13 mouse cellular contexts compared by ENCODE assay signal in the genomic region with DNA sequence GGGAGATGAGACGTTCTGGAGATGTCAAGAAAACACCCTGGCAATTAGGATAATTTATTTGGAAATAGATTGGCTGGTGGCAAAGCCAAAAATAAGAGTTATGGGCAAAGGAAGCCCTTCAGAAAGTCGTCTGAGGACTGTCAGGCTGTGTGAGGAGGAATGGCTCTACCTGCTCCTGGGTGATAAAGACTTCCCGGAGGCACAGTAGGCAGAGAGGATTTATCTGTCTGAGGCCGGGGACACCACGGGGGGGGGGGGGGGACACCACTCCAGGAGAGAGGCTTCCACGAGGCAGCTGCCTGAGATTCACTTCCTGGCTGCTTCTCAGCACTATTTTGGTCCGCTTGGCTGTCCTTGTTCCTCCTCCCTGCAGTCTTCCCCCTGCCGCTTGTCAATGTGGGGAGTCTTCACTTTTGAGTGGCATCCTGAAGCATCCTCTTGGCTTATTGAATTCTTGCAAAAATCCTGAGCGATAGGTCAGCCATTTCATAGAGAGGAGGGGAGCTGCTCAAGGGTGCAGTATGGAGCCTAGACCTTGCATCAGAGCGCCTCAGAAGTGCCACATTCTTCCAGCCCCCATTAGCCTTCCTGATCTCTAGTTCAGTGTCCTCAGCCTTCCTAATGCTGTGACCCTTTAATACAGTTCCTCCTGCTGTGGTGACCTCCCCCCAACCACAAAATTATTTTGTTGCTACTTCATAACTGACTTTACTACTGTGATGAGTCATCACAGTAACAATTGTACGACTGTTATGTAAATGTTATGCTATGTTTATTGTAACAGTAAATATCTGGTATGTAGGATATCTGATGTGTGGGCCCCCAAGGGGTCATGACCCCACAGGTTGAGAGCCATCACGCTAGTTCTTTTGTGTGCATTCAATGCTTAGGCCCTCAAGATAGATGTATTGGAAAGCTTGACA. TPM values are rescaled to one million over a fixed set of nuclear protein-coding genes. Genes with fewer than 3 reads are reported as not detected.
DNase-seq lines count a peak whose midpoint lies in the region; ATAC-seq and TF ChIP-seq lines count a peak whose summit lies in the region.
"Had no signal": no experiment of that assay in that cellular context is flagged by ENCODE, and none has a peak within 500 bp of the region (broad histone marks: within the 10 kb centered on the region; RNA-seq: fewer than 3 reads in every experiment).

No protein-coding gene starts in this region.

- peak; percentile 61 for DNase-seq in gastrocnemius, adult 2 months
- DNase-seq in gastrocnemius, adult 8-10 months (ENCODE audit: low spot score in 2 of 2): no peak
- peak; percentile 76 for DNase-seq in A20 (ENCODE audit: low read depth, low spot score)
- no peak for DNase-seq in thymus, postnatal 4 days
- no peak for DNase-seq in adrenal gland, postnatal 10 days
- no peak for DNase-seq in left cerebral cortex, adult 9 months (ENCODE audit: low spot score in 2 of 2)
- DNase-seq: adrenal gland, postnatal 25 days; right cerebral cortex, postnatal 25 days; thymus, postnatal 25 days had no signal

- no peak overlapping the region for H3K27ac ChIP-seq in gastrocnemius, adult 2 months
- no peak overlapping the region for H3K27ac ChIP-seq in liver, embryonic 15.5 days (replicated peaks)
- H3K27ac ChIP-seq: limb, embryonic 13.5 days had no signal

- 0 out of 2 replicates have a peak overlapping the region, but pooled peaks have one; percentile 1 for H3K4me2 ChIP-seq in liver, embryonic 15.5 days
- H3K4me2 ChIP-seq: limb, embryonic 13.5 days had no signal

- H3K9me3 ChIP-seq in liver, embryonic 15.5 days (replicated peaks): no peaks in the 10 kb centered on the region
- H3K9me3 ChIP-seq: limb, embryonic 13.5 days had no signal

- peaks cover 37% of the 10 kb centered on the region for H3K4me1 ChIP-seq in liver, embryonic 15.5 days (replicated peaks)

- peak; percentile 72 for ATAC-seq in activated CD4-positive, CD25-positive, alpha-beta regulatory T cell, adult 4 months
- no peak for ATAC-seq in liver, embryonic 15.5 days (ENCODE audit: insufficient read depth)
- ATAC-seq: hindbrain, embryonic 16.5 days had no signal

- intact Hi-C loops in gastrocnemius, adult 2 months (cut with DNase I): no loop called here

- H3K9ac ChIP-seq in liver, embryonic 15.5 days: no peak overlapping the region
- H3K9ac ChIP-seq: limb, embryonic 13.5 days had no signal

- no peak overlapping the region for H3K4me3 ChIP-seq in gastrocnemius, adult 2 months
- H3K4me3 ChIP-seq in liver, embryonic 15.5 days (replicated peaks): no peak overlapping the region
- H3K4me3 ChIP-seq: limb, embryonic 13.5 days had no signal

- WGBS in liver, embryonic 15.5 days (ENCODE audit: insufficient replicate concordance): 15% methylated on average over 12 of the region's 12 CpGs

- H3K36me3 ChIP-seq in liver, embryonic 15.5 days (replicated peaks): no peaks in the 10 kb centered on the region
- H3K36me3 ChIP-seq: limb, embryonic 13.5 days had no signal

- H3K27me3 ChIP-seq in liver, embryonic 15.5 days: peaks cover 8% of the 10 kb centered on the region; the same call in 1 of the 2 replicates
- H3K27me3 ChIP-seq: limb, embryonic 13.5 days had no signal

- TF ChIP-seq CTCF in gastrocnemius, adult 2 months (IDR thresholded peaks at IDR 0.05): no peak

RNA-seq across cellular contexts. Expression of gene Itgb3, which starts 14.5 kb away (rescaled TPM):
- 1 to 10 TPM in 1 of 2 experiments, under 1 TPM in 1; 0.54 to 1.3 TPM for total RNA-seq in gastrocnemius, adult 2 months (2021)
- under 1 TPM; 0.36 to 0.70 (median 0.54) TPM for total RNA-seq in gastrocnemius, adult 8-10 months (2022)
- polyA plus RNA-seq in activated CD4-positive, CD25-positive, alpha-beta regulatory T cell, adult 4 months (2017; shearing (Covaris generic)): 10 to 100 TPM; 12.8 to 14.3 TPM
- polyA plus RNA-seq in liver, embryonic 15.5 days (2015; fragmentation: Nextera tagmentation; extraction: Ambion mirVana): 12.4 and 15.0 TPM in 2 replicates
- total RNA-seq in adrenal gland, postnatal 10 days (2021): 10 to 100 TPM in 1 of 2 experiments, 1 to 10 TPM in 1; 9.4 to 15.4 TPM

Comparison
In these comparisons a context has a peak if more than half of its experiments do, and no peak if none do; other contexts are left out.
1. DNase-seq: peak in gastrocnemius, adult 2 months (single experiment) and A20 (single experiment); none in gastrocnemius, adult 8-10 months (0 of 2), thymus, postnatal 4 days (single experiment), adrenal gland, postnatal 10 days (single experiment) and left cerebral cortex, adult 9 months (0 of 2).
2. RNA of gene Itgb3, which starts 14.5 kb away (total RNA-seq): 9.4 to 15.4 TPM in adrenal gland, postnatal 10 days; 0.54 to 1.3 TPM in gastrocnemius, adult 2 months and 0.36 to 0.70 TPM in gastrocnemius, adult 8-10 months; every median in the first group is over 4 times any median in the second.